18 mouse cellular contexts compared by ENCODE assay signal in genomic region chr9:116076946-116077345, GRCm38 (mm10).
DNase-seq lines count a peak whose midpoint lies in the region; ATAC-seq lines count a peak whose summit lies in the region.
"Had no signal": no experiment of that assay in that cellular context is flagged by ENCODE, and none has a peak within 500 bp of the region (broad histone marks: within the 10 kb centered on the region; RNA-seq: fewer than 3 reads in every experiment).

No protein-coding gene starts in this region.

- no peak overlapping the region for H3K9ac ChIP-seq in forebrain, embryonic 15.5 days (replicated peaks)
- no peak overlapping the region for H3K9ac ChIP-seq in forebrain, embryonic 16.5 days (replicated peaks; ENCODE audit: low read depth, low read length)
- H3K9ac ChIP-seq: embryonic facial prominence, embryonic 12.5 days; hindbrain, embryonic 15.5 days had no signal

- peaks cover 4% of the 10 kb centered on the region; the same call in 1 of the 2 replicates for H3K4me1 ChIP-seq in forebrain, embryonic 15.5 days
- H3K4me1 ChIP-seq in forebrain, embryonic 10.5 days: no peaks in the 10 kb centered on the region
- no peaks in the 10 kb centered on the region for H3K4me1 ChIP-seq in forebrain, embryonic 16.5 days (replicated peaks; ENCODE audit: control insufficient read depth, insufficient read depth, low read length)
- no peaks in the 10 kb centered on the region for H3K4me1 ChIP-seq in midbrain, embryonic 10.5 days
- H3K4me1 ChIP-seq: embryonic facial prominence, embryonic 12.5 days; heart, embryonic 10.5 days; hindbrain, embryonic 15.5 days had no signal

- 67% methylated on average over 2 of the region's 2 CpGs for WGBS in forebrain, embryonic 15.5 days
- WGBS in forebrain, embryonic 10.5 days: 85% methylated on average over 2 of the region's 2 CpGs
- 65% methylated on average over 2 of the region's 2 CpGs for WGBS in forebrain, embryonic 16.5 days
- 80% methylated on average over 2 of the region's 2 CpGs for WGBS in midbrain, embryonic 10.5 days

- ATAC-seq in forebrain, embryonic 15.5 days (replicated peaks): peak; percentile 57; the same call in 1 of the 2 replicates
- ATAC-seq in forebrain, embryonic 16.5 days: peak; percentile 68
- ATAC-seq in neutrophil, adult 5-6 weeks (ENCODE audit: extremely low read depth, insufficient number of reproducible peaks, low FRiP score, poor library complexity, severe bottlenecking): 0 out of 2 replicates have a peak, but pooled peaks have one; percentile 17
- ATAC-seq: intestine, embryonic 16.5 days had no signal

- H3K27ac ChIP-seq in forebrain, embryonic 15.5 days (replicated peaks): no peak overlapping the region
- no peak overlapping the region for H3K27ac ChIP-seq in forebrain, embryonic 10.5 days
- no peak overlapping the region; the same call in 1 of the 2 replicates for H3K27ac ChIP-seq in forebrain, embryonic 16.5 days (ENCODE audit: low read length)
- no peak overlapping the region for H3K27ac ChIP-seq in midbrain, embryonic 10.5 days (replicated peaks)
- H3K27ac ChIP-seq: embryonic facial prominence, embryonic 12.5 days; heart, embryonic 10.5 days; hindbrain, embryonic 15.5 days had no signal

- no peaks in the 10 kb centered on the region for H3K27me3 ChIP-seq in forebrain, embryonic 15.5 days
- no peaks in the 10 kb centered on the region for H3K27me3 ChIP-seq in forebrain, embryonic 10.5 days (ENCODE audit: poor library complexity, severe bottlenecking)
- H3K27me3 ChIP-seq in forebrain, embryonic 16.5 days (replicated peaks; ENCODE audit: control insufficient read depth, insufficient read depth, low read length): no peaks in the 10 kb centered on the region
- H3K27me3 ChIP-seq in midbrain, embryonic 10.5 days (ENCODE audit: low read depth, poor library complexity, severe bottlenecking): no peaks in the 10 kb centered on the region
- H3K27me3 ChIP-seq: embryonic facial prominence, embryonic 12.5 days; hindbrain, embryonic 15.5 days had no signal

- H3K4me3 ChIP-seq in forebrain, embryonic 15.5 days: no peak overlapping the region
- no peak overlapping the region for H3K4me3 ChIP-seq in forebrain, embryonic 10.5 days
- H3K4me3 ChIP-seq in forebrain, embryonic 16.5 days (replicated peaks; ENCODE audit: low read length): no peak overlapping the region
- H3K4me3 ChIP-seq in midbrain, embryonic 10.5 days: no peak overlapping the region
- H3K4me3 ChIP-seq: embryonic facial prominence, embryonic 12.5 days; heart, embryonic 10.5 days; hindbrain, embryonic 15.5 days had no signal

- H3K4me2 ChIP-seq in forebrain, embryonic 15.5 days (replicated peaks): no peak overlapping the region
- H3K4me2 ChIP-seq in forebrain, embryonic 16.5 days (ENCODE audit: low read length): no peak overlapping the region
- H3K4me2 ChIP-seq: embryonic facial prominence, embryonic 12.5 days; hindbrain, embryonic 15.5 days had no signal

- H3K9me3 ChIP-seq in forebrain, embryonic 15.5 days: no peaks in the 10 kb centered on the region
- no peaks in the 10 kb centered on the region for H3K9me3 ChIP-seq in forebrain, embryonic 10.5 days
- H3K9me3 ChIP-seq in forebrain, embryonic 16.5 days (ENCODE audit: control insufficient read depth, low read length): no peaks in the 10 kb centered on the region
- H3K9me3 ChIP-seq in midbrain, embryonic 10.5 days (replicated peaks): no peaks in the 10 kb centered on the region
- H3K9me3 ChIP-seq: embryonic facial prominence, embryonic 12.5 days; heart, embryonic 10.5 days; hindbrain, embryonic 15.5 days had no signal

- no peaks in the 10 kb centered on the region for H3K36me3 ChIP-seq in forebrain, embryonic 15.5 days
- H3K36me3 ChIP-seq in forebrain, embryonic 10.5 days (replicated peaks): no peaks in the 10 kb centered on the region
- no peaks in the 10 kb centered on the region for H3K36me3 ChIP-seq in forebrain, embryonic 16.5 days (ENCODE audit: control insufficient read depth, insufficient read depth)
- H3K36me3 ChIP-seq in midbrain, embryonic 10.5 days: no peaks in the 10 kb centered on the region
- H3K36me3 ChIP-seq: embryonic facial prominence, embryonic 12.5 days; heart, embryonic 10.5 days; hindbrain, embryonic 15.5 days had no signal

- no peak for DNase-seq in forebrain, embryonic 10.5 days (ENCODE audit: extremely low spot score, low spot score)
- peak; percentile 82 for DNase-seq in thymus, postnatal 25 days
- no peak for DNase-seq in layer of hippocampus, postnatal 25 days (ENCODE audit: extremely low spot score in 1 of 2, low spot score in 1 of 2)
- DNase-seq in heart, adult 9 months (ENCODE audit: low spot score in 2 of 2): no peak
- no peak for DNase-seq in midbrain, embryonic 10.5 days (ENCODE audit: low spot score)
- DNase-seq: cerebellum, adult 8-10 months; gastrocnemius, postnatal 14 days; heart, postnatal 14 days; kidney, postnatal 4 days; liver; lung, adult 18-20 months had no signal

Comparison
In these comparisons a context has a peak if more than half of its experiments do, and no peak if none do; other contexts are left out.
1. ATAC-seq: peak in every context shown above with its lines; median percentile 68 in forebrain, embryonic 16.5 days; 57 in forebrain, embryonic 15.5 days; 17 in neutrophil, adult 5-6 weeks.